Mouse (Mus musculus): ENCODE results near the gene Gm6880. TPM values are rescaled to one million over a fixed set of nuclear protein-coding genes. Genes with fewer than 3 reads are reported as not detected.
A peak's percentile ranks its signal among the peaks of the same experiment; 100 is the strongest.
"Not testable (repeated sequence)": the region's sequence is repeated elsewhere in the genome, so short reads cannot be mapped to it uniquely, and the experiment has no call there.

Gene Gm6880
- not detected for total RNA-seq (2021)
- long read RNA-seq, experiment 1, result 0 reads
- long read RNA-seq, experiment 2, result 0 reads

GRCm38 (mm10) chrX:74481349-74481885, at the start of gene Gm6880:
Gene Gm6880 (minus strand): TSS chrX:74481399.
- intact Hi-C loops (cut with DNase I); DNase-seq: not testable (repeated sequence)

GRCm38 (mm10) chrX:74517461-74517860, 36.3 kb upstream of the Gm6880 start:
- intact Hi-C loops (cut with DNase I); DNase-seq: not testable (repeated sequence)

GRCm38 (mm10) chrX:74497131-74497530, 15.9 kb upstream of the Gm6880 start:
- DNase-seq, result peak in 1 of 2 experiments; percentile 5
- intact Hi-C loops (cut with DNase I), result no loop called here

- DNase-seq, result no peak
- intact Hi-C loops (cut with DNase I), result no loop called here
These were observed 28.4 kb downstream of the Gm6880 start for GRCm38 (mm10) chrX:74452773-74453172.

GRCm38 (mm10) chrX:74451157-74451912, 29.9 kb downstream of the Gm6880 start:
- DNase-seq, result no peak
- intact Hi-C loops (cut with DNase I), result no loop called here

Other genes with a start within 250 kb of the Gm6880 start
- 100 to 1,000 TPM; 157 to 168 TPM for gene Flna, start 231.6 kb downstream of the Gm6880 start, total RNA-seq (2021)
- 10 to 100 TPM; 31.4 to 34.6 TPM for gene Emd, start 226.7 kb downstream of the Gm6880 start, total RNA-seq (2021)
- gene Rpl10, start 210.6 kb downstream of the Gm6880 start, total RNA-seq (2021), result 100 to 1,000 TPM; 153 to 191 TPM
- gene Taz, start 199.5 kb downstream of the Gm6880 start, total RNA-seq (2021), result 10 to 100 TPM; 39.0 to 42.9 TPM
- 10 to 100 TPM; 13.2 to 13.3 TPM for gene Dnase1l1, start 199.1 kb downstream of the Gm6880 start, total RNA-seq (2021)
- gene Atp6ap1, start 184.3 kb downstream of the Gm6880 start, total RNA-seq (2021), result 100 to 1,000 TPM; 122 TPM
- gene Gdi1, start 176.4 kb downstream of the Gm6880 start, total RNA-seq (2021), result 10 to 100 TPM; 77.6 to 90.8 TPM
- gene Fam50a, start 168.4 kb downstream of the Gm6880 start, total RNA-seq (2021), result 10 to 100 TPM; 28.5 to 28.6 TPM
- 1 to 10 TPM in 1 of 2 experiments, under 1 TPM in 1; 0.98 to 1.1 TPM for gene Plxna3, start 152.3 kb downstream of the Gm6880 start, total RNA-seq (2021)
- 10 to 100 TPM; 34.7 to 38.3 TPM for gene Lage3, start 127.8 kb downstream of the Gm6880 start, total RNA-seq (2021)
- gene Ubl4a, start 108.2 kb downstream of the Gm6880 start, total RNA-seq (2021), result 10 to 100 TPM; 48.1 to 53.6 TPM
- 1 to 10 TPM; 5.3 to 5.5 TPM for gene Slc10a3, start 108.0 kb downstream of the Gm6880 start, total RNA-seq (2021)
- 10 to 100 TPM; 16.3 to 19.2 TPM for gene Fam3a, start 88.1 kb downstream of the Gm6880 start, total RNA-seq (2021)
- gene Ikbkg, start 88.1 kb downstream of the Gm6880 start, total RNA-seq (2021), result 10 to 100 TPM; 46.6 to 52.2 TPM
- 1 to 10 TPM; 6.7 to 8.0 TPM for gene G6pdx, start 52.2 kb downstream of the Gm6880 start, total RNA-seq (2021)
- not detected for gene Olfr1326-ps1, start 93.5 kb upstream of the Gm6880 start, total RNA-seq (2021)
- gene Olfr1325, start 111.3 kb upstream of the Gm6880 start, total RNA-seq (2021), result not detected
- gene Gm5640, start 164.2 kb upstream of the Gm6880 start, total RNA-seq (2021), result under 1 TPM; 0.10 to 0.12 TPM

Measured in heart, postnatal 14 days (tissue).